Mouse (Mus musculus) liver, adult 2 months (tissue): ENCODE measurements around the gene Kcnq1. TPM values are rescaled to one million over a fixed set of nuclear protein-coding genes. Genes with fewer than 3 reads are reported as not detected.

ENCODE experiments used
- DNase-seq: peaks from one replicate; pipeline ENCODE4 v3.0.0-alpha.2; 2011; ENCODE audit warnings: low read depth, low spot score; ENCODE audit errors: extremely low read depth
- H3K27ac ChIP-seq: fragments of 200-500 bp; replicated peaks from 2 replicates; pipeline ENCODE4 v1.5.1; 2012; ENCODE audit warnings: low read depth, mild to moderate bottlenecking, control low read depth, inconsistent platforms, low read length; ENCODE audit not compliant: insufficient read depth
- H3K27me3 ChIP-seq: fragments of 200-500 bp; 2 replicates; pipeline ENCODE4 v1.6.1; 2012; ENCODE audit warnings: mild to moderate bottlenecking, moderate library complexity, low read length, inconsistent platforms; ENCODE audit not compliant: control insufficient read depth, insufficient read depth
- H3K36me3 ChIP-seq: fragments of 200-500 bp; 2 replicates; pipeline ENCODE4 v1.6.1; 2012; ENCODE audit warnings: low read length, inconsistent platforms; ENCODE audit not compliant: control insufficient read depth, insufficient read depth
- H3K4me1 ChIP-seq: fragments of 200-500 bp; 2 replicates; pipeline ENCODE4 v1.6.1; 2011; ENCODE audit warnings: low read length; ENCODE audit not compliant: control insufficient read depth, insufficient read depth
- H3K4me3 ChIP-seq: fragments of 200-500 bp; 2 replicates; pipeline ENCODE4 v1.5.1; 2011; ENCODE audit warnings: low read depth, mild to moderate bottlenecking, control low read depth, low read length, moderate library complexity; ENCODE audit not compliant: insufficient read depth
- H3K79me2 ChIP-seq: fragments of 200-500 bp; 2 replicates; pipeline ENCODE4 v1.6.1; 2012; ENCODE audit warnings: inconsistent platforms, mild to moderate bottlenecking, low read length, moderate library complexity; ENCODE audit not compliant: control insufficient read depth, insufficient read depth
- H3K9ac ChIP-seq: fragments of 200-500 bp; 2 replicates; pipeline ENCODE4 v1.6.1; 2012; ENCODE audit warnings: low read depth, mild to moderate bottlenecking, control low read depth, inconsistent platforms, low read length
- CTCF ChIP-seq: fragments of 200-500 bp; IDR thresholded peaks from 2 replicates; pipeline ENCODE4 v1.5.1; 2011; ENCODE audit warnings: low read depth, low read length, control low read depth
- POLR2A ChIP-seq: fragments of 200-500 bp; IDR thresholded peaks from 2 replicates; pipeline ENCODE4 v1.6.1; 2011; ENCODE audit warnings: low read length, control low read depth; ENCODE audit not compliant: insufficient read depth; ENCODE audit errors: extremely low read depth
- WGBS: fragments of 180-500 bp; shearing (Covaris S2); methylation state at CpG from one replicate; pipeline ENCODE4 v1.1.7; 2018; 5-methylcytosine and 5-hydroxymethylcytosine counted together
- polyA plus RNA-seq: library from polyadenylated mRNA; depleted of rRNA; stranded (reverse); fragments of >200 nt; gene quantifications from 2 replicates; pipeline ENCODE4 v1.2.3, GENCODE M21; 2012
- total RNA-seq: library from RNA; depleted of rRNA; stranded (reverse); fragments of >200 nt; gene quantifications from 2 replicates; pipeline ENCODE4 v1.2.3, GENCODE M21; 2014

Gene Kcnq1
- total and polyA plus RNA-seq, 2 experiments = 1.3 to 2.5 TPM

DNA sequence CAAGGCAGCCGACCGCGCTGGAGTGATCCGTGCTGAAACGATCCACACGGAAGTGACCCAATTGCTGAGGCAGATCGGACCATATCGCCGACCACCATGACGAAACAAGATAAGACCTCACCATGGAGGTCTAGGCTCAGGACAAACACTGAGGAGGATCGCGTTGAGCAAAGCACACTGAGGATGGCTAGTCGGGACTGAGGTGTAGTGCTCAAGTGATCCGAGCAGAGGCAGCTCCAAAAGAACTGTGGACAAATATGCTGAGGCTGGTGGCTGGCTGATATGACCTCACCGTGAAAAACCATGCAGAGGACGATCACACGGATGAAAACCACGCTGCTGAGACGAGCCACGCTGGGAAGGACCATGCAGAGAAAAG lies 189.8 kb downstream of the Kcnq1 start:
- H3K4me3 ChIP-seq = peak overlapping the region; percentile 62
- peaks cover 11% of the 10 kb centered on the region; the same call in 1 of the 2 replicates for H3K79me2 ChIP-seq
- H3K9ac ChIP-seq = peak overlapping the region; percentile 69
- 0 out of 2 replicates have a peak, but pooled peaks cover 3% of the 10 kb centered on the region for H3K4me1 ChIP-seq
- no peaks in the 10 kb centered on the region for H3K27me3 ChIP-seq
- DNase-seq = peak; percentile 26
- H3K27ac ChIP-seq = peak overlapping the region; percentile 55
- no peaks in the 10 kb centered on the region for H3K36me3 ChIP-seq
- WGBS = 56% methylated on average over 20 of the region's 20 CpGs
- TF ChIP-seq POLR2A (no peak), CTCF (no peak)

DNA sequence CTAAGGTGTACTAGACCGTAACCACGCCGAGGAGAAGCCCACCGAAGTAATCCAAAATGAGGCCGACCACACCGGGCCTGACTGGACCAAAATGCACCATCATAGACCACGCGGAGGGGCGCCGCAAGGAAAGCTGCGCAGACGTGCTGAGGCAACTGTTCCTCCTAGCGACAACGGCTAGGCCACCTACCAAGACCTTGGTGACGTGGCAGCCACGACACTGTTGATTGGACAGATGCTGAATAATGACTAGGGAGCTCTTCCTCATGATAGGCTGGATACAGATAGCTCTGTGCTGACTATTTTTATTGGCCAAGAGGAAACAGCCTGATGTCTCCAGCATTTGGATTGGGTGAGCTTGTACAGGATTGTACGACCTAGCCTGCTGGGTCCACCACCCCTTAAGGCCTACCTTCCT lies 190.2 kb downstream of the Kcnq1 start:
- peak; percentile 93 for DNase-seq
- Histone ChIP-seq H3K79me2 (peaks cover 11% of the 10 kb centered on the region; the same call in 1 of the 2 replicates), H3K27ac (peak overlapping the region; percentile 55), H3K36me3 (no peaks in the 10 kb centered on the region), H3K4me3 (peak overlapping the region; percentile 62), H3K27me3 (no peaks in the 10 kb centered on the region), H3K9ac (peak overlapping the region; percentile 69), H3K4me1 (0 out of 2 replicates have a peak, but pooled peaks cover 2% of the 10 kb centered on the region)
- peak; percentile 84 for TF ChIP-seq POLR2A
- TF ChIP-seq CTCF = no peak
- 45% methylated on average over 17 of the region's 17 CpGs for WGBS

DNA sequence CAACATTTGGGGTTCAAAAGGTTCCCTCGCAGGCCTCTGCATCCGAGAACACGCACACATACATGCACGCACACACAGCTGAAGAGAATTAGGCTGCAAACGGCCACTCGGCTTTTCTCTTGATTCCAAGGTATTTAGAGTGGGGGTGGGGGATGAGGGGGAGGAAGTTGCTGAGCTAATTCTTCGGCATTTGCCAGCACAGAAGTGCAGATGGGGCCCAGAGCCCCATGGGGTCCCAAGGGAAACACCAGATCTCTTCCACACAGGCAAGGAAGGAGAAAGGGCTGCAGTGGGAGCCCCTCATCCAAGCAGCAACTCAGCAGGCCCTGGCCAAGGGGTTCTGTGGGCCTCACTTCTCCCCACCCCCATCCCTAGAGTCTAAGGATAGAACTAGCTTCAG lies 193.9 kb downstream of the Kcnq1 start:
- Histone ChIP-seq H3K79me2 (peaks cover 5% of the 10 kb centered on the region; the same call in 1 of the 2 replicates), H3K27ac (no peak overlapping the region), H3K27me3 (no peaks in the 10 kb centered on the region), H3K36me3 (no peaks in the 10 kb centered on the region), H3K4me1 (no peaks in the 10 kb centered on the region), H3K9ac (no peak overlapping the region), H3K4me3 (no peak overlapping the region)
- WGBS = 91% methylated on average over 7 of the region's 7 CpGs
- no peak for DNase-seq
- TF ChIP-seq POLR2A = no peak
- TF ChIP-seq CTCF = no peak

DNA sequence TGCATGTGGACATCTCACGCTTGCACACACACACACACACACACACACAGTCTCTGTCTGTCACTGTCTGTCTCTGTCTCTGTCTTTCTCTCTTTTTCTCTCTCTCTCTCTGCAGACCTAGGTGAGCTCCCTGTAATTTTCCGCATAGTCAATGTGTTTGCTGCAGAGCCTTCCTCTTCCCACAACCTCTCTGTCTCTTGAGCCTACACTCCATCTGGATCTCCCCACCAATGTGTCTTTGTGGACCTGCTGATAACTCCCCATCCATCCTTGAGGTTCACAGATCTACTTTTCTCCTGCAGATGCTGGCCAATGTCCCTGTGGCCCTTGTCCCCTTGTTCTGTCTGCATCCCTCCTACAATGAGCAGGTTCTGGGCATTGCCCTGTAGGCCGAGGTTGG lies 194.5 kb downstream of the Kcnq1 start:
- no peaks in the 10 kb centered on the region for H3K79me2 ChIP-seq
- H3K4me1 ChIP-seq = no peaks in the 10 kb centered on the region
- no peak for DNase-seq
- H3K9ac ChIP-seq = no peak overlapping the region
- no peaks in the 10 kb centered on the region for H3K36me3 ChIP-seq
- no peak overlapping the region for H3K4me3 ChIP-seq
- no peak overlapping the region for H3K27ac ChIP-seq
- WGBS = 93% methylated on average over 3 of the region's 3 CpGs
- H3K27me3 ChIP-seq = no peaks in the 10 kb centered on the region
- TF ChIP-seq CTCF (no peak), POLR2A (no peak)

DNA sequence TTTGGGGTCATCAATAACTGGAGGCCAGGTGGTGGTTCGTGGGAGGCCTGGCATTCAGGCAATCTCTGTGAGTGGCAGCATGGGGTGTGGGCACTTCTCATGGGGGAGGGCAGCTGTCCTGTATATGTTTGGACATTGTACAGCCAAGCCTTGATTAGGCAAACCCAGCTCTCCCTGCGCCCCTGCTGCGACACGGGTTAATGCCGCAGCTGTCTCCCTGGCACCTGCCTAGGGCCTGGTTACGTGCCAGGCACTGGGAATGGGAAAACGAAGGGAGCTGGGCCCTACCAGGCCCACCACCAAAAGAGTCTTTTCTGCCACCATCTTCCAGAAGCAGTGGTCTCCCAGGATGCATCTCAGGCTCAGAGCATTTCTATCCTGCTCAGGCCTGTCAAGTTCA lies 196.0 kb downstream of the Kcnq1 start:
- Histone ChIP-seq H3K27me3 (no peaks in the 10 kb centered on the region), H3K4me1 (no peaks in the 10 kb centered on the region), H3K79me2 (no peaks in the 10 kb centered on the region), H3K9ac (no peak overlapping the region), H3K4me3 (no peak overlapping the region), H3K27ac (no peak overlapping the region), H3K36me3 (no peaks in the 10 kb centered on the region)
- 92% methylated on average over 7 of the region's 7 CpGs for WGBS
- DNase-seq = no peak
- TF ChIP-seq POLR2A (no peak), CTCF (no peak)

DNA sequence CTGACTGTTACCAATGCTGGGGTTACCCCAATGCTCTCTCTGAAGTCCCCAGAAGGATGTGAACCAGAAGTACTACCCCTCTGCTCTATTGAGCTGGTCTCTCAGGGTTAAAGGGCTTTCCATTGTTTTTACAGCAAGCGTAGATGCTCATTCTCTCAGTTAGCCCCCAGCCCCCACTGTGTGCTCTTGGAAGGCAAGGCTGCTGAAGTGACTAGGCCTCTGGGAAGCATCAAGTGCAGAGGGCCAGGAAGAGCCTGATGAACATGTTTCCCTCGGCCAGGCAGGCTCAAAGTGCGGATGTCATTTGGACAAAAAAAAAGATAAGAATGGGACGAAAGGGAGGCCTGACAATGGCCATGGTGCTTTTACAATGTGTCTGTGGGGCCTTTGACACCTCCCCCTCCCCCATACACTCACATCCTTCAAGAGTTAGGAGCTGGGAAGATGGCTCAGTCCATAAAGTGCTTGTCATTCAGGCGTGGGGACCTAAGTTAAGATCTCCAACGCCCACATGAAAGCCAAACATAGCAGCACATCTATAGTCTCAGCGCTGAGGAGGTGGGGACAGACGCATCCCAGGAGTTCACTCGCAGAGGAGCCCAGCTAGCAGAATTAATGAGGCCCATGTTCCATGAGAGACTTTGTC lies 196.6 kb downstream of the Kcnq1 start:
- H3K79me2 ChIP-seq = no peaks in the 10 kb centered on the region
- TF ChIP-seq CTCF (no peak), POLR2A (no peak)
- 80% methylated on average over 9 of the region's 9 CpGs for WGBS
- H3K27ac ChIP-seq = no peak overlapping the region
- no peaks in the 10 kb centered on the region for H3K36me3 ChIP-seq
- no peaks in the 10 kb centered on the region for H3K27me3 ChIP-seq
- H3K4me3 ChIP-seq = no peak overlapping the region
- H3K9ac ChIP-seq = no peak overlapping the region
- no peaks in the 10 kb centered on the region for H3K4me1 ChIP-seq
- DNase-seq = no peak
